Mouse (Mus musculus) embryonic facial prominence, embryonic 10.5 days (tissue): Measurements from ENCODE around the gene Dock4. TPM values are rescaled to one million over a fixed set of nuclear protein-coding genes. Genes with fewer than 3 reads are reported as not detected.

Experiments used
- DNase-seq: peaks from one replicate; pipeline ENCODE4 v3.0.0-alpha.2; 2017; ENCODE audit warnings: low spot score
- H3K27ac ChIP-seq: fragments of 300-500 bp; sonication (generic); replicated peaks from 2 replicates; pipeline ENCODE4 v1.5.1; 2016; ENCODE audit warnings: mild to moderate bottlenecking
- H3K27me3 ChIP-seq: fragments of 300-500 bp; sonication (generic); replicated peaks from 2 replicates; pipeline ENCODE4 v1.6.1; 2016; ENCODE audit warnings: low read depth, mild to moderate bottlenecking; ENCODE audit not compliant: poor library complexity, severe bottlenecking
- H3K36me3 ChIP-seq: fragments of 300-500 bp; sonication (generic); replicated peaks from 2 replicates; pipeline ENCODE4 v1.6.1; 2016; ENCODE audit warnings: mild to moderate bottlenecking, moderate library complexity
- H3K4me1 ChIP-seq: fragments of 300-500 bp; sonication (generic); 2 replicates; pipeline ENCODE4 v1.6.1; 2016
- H3K4me3 ChIP-seq: fragments of 300-500 bp; sonication (generic); 2 replicates; pipeline ENCODE4 v1.5.1; 2016; ENCODE audit warnings: mild to moderate bottlenecking, moderate library complexity
- H3K9me3 ChIP-seq: fragments of 300-500 bp; sonication (generic); 2 replicates; pipeline ENCODE4 v1.6.1; 2016; ENCODE audit warnings: mild to moderate bottlenecking
- WGBS: fragments of 180-500 bp; shearing (Covaris S2); methylation state at CpG from one replicate; pipeline ENCODE4 v1.1.7; 2016; 5-methylcytosine and 5-hydroxymethylcytosine counted together
- polyA plus RNA-seq: library from polyadenylated mRNA; unstranded; fragments of >200 nt; fragmentation: Nextera tagmentation; extraction: Ambion mirVana; gene quantifications from 2 replicates; pipeline ENCODE4 v1.2.1, GENCODE M21; 2016

Dock4 gene
- polyA plus RNA-seq, 1 experiment from 2014 or later, result 19.5 TPM

GRCm38 (mm10) chr12:40535655-40536618, 90.2 kb downstream of the Dock4 start:
- H3K9me3 ChIP-seq, result no peaks in the 10 kb centered on the region
- WGBS, result 84% methylated on average over 9 of the region's 9 CpGs
- no peak for DNase-seq

GRCm38 (mm10) chr12:40537826-40538225, 92.1 kb downstream of the Dock4 start:
- Histone ChIP-seq H3K27me3 (no peaks in the 10 kb centered on the region), H3K36me3 (no peaks in the 10 kb centered on the region), H3K27ac (no peak overlapping the region), H3K4me3 (no peak overlapping the region), H3K4me1 (peaks cover 8% of the 10 kb centered on the region; the same call in 1 of the 2 replicates), H3K9me3 (no peaks in the 10 kb centered on the region)
- DNase-seq, result no peak
- WGBS, result 90% methylated on average over 1 of the region's 1 CpGs

More at GRCm38 (mm10) chr12:40535655-40536618, 90.2 kb downstream of the Dock4 start:
- Histone ChIP-seq H3K4me1 (peaks cover 8% of the 10 kb centered on the region; the same call in 1 of the 2 replicates), H3K27ac (no peak overlapping the region), H3K4me3 (no peak overlapping the region), H3K27me3 (no peaks in the 10 kb centered on the region), H3K36me3 (no peaks in the 10 kb centered on the region)

GRCm38 (mm10) chr12:40538318-40538717, 92.6 kb downstream of the Dock4 start:
- 87% methylated on average over 6 of the region's 6 CpGs for WGBS
- no peak for DNase-seq
- Histone ChIP-seq H3K36me3 (no peaks in the 10 kb centered on the region), H3K9me3 (no peaks in the 10 kb centered on the region), H3K4me3 (no peak overlapping the region), H3K27ac (no peak overlapping the region), H3K27me3 (no peaks in the 10 kb centered on the region), H3K4me1 (peaks cover 8% of the 10 kb centered on the region; the same call in 1 of the 2 replicates)

GRCm38 (mm10) chr12:40538780-40539179, 93.0 kb downstream of the Dock4 start:
- no peaks in the 10 kb centered on the region for H3K9me3 ChIP-seq
- H3K27me3 ChIP-seq, result no peaks in the 10 kb centered on the region
- peaks cover 8% of the 10 kb centered on the region; the same call in 1 of the 2 replicates for H3K4me1 ChIP-seq
- no peaks in the 10 kb centered on the region for H3K36me3 ChIP-seq
- DNase-seq, result no peak
- no peak overlapping the region for H3K4me3 ChIP-seq
- 90% methylated on average over 6 of the region's 6 CpGs for WGBS
- no peak overlapping the region for H3K27ac ChIP-seq

GRCm38 (mm10) chr12:40544273-40544672, 98.5 kb downstream of the Dock4 start:
- Histone ChIP-seq H3K9me3 (no peaks in the 10 kb centered on the region), H3K4me1 (peaks cover 5% of the 10 kb centered on the region; the same call in 1 of the 2 replicates), H3K36me3 (no peaks in the 10 kb centered on the region), H3K27me3 (no peaks in the 10 kb centered on the region), H3K27ac (no peak overlapping the region), H3K4me3 (no peak overlapping the region)
- DNase-seq, result no peak
- WGBS, result 91% methylated on average over 3 of the region's 3 CpGs

GRCm38 (mm10) chr12:40546827-40547226, 101.1 kb downstream of the Dock4 start:
- peaks cover 5% of the 10 kb centered on the region; the same call in 1 of the 2 replicates for H3K4me1 ChIP-seq
- H3K36me3 ChIP-seq, result no peaks in the 10 kb centered on the region
- no peak overlapping the region for H3K4me3 ChIP-seq
- no peaks in the 10 kb centered on the region for H3K27me3 ChIP-seq
- 51% methylated on average over 5 of the region's 5 CpGs for WGBS
- DNase-seq, result no peak
- no peak overlapping the region for H3K27ac ChIP-seq
- H3K9me3 ChIP-seq, result no peaks in the 10 kb centered on the region

GRCm38 (mm10) chr12:40551317-40551716, 105.6 kb downstream of the Dock4 start:
- 92% methylated on average over 3 of the region's 3 CpGs for WGBS
- H3K4me1 ChIP-seq, result peaks cover 5% of the 10 kb centered on the region; the same call in 1 of the 2 replicates
- no peaks in the 10 kb centered on the region for H3K27me3 ChIP-seq
- no peaks in the 10 kb centered on the region for H3K9me3 ChIP-seq
- no peak for DNase-seq
- no peak overlapping the region for H3K4me3 ChIP-seq
- no peak overlapping the region for H3K27ac ChIP-seq
- H3K36me3 ChIP-seq, result no peaks in the 10 kb centered on the region

- WGBS, result 89% methylated on average over 1 of the region's 1 CpGs
- no peaks in the 10 kb centered on the region for H3K36me3 ChIP-seq
- no peak overlapping the region for H3K4me3 ChIP-seq
- H3K9me3 ChIP-seq, result no peaks in the 10 kb centered on the region
- H3K27ac ChIP-seq, result no peak overlapping the region
- H3K27me3 ChIP-seq, result no peaks in the 10 kb centered on the region
- no peak for DNase-seq
- no peaks in the 10 kb centered on the region for H3K4me1 ChIP-seq
These were observed 106.4 kb downstream of the Dock4 start for GRCm38 (mm10) chr12:40552201-40552600.

- DNase-seq, result no peak
- WGBS, result 89% methylated on average over 2 of the region's 2 CpGs
- Histone ChIP-seq H3K4me1 (no peaks in the 10 kb centered on the region), H3K27me3 (no peaks in the 10 kb centered on the region), H3K36me3 (no peaks in the 10 kb centered on the region), H3K4me3 (no peak overlapping the region), H3K9me3 (no peaks in the 10 kb centered on the region), H3K27ac (no peak overlapping the region)
These were observed 108.2 kb downstream of the Dock4 start for GRCm38 (mm10) chr12:40553929-40554328.

GRCm38 (mm10) chr12:40554941-40555511, 109.3 kb downstream of the Dock4 start:
- DNase-seq, result no peak
- 93% methylated on average over 6 of the region's 6 CpGs for WGBS

GRCm38 (mm10) chr12:40558600-40558999, 112.8 kb downstream of the Dock4 start:
- no peaks in the 10 kb centered on the region for H3K9me3 ChIP-seq
- H3K4me3 ChIP-seq, result no peak overlapping the region
- no peaks in the 10 kb centered on the region for H3K36me3 ChIP-seq
- WGBS, result 80% methylated on average over 3 of the region's 3 CpGs
- H3K27me3 ChIP-seq, result no peaks in the 10 kb centered on the region
- no peaks in the 10 kb centered on the region for H3K4me1 ChIP-seq
- no peak for DNase-seq
- no peak overlapping the region for H3K27ac ChIP-seq

More at GRCm38 (mm10) chr12:40554941-40555511, 109.3 kb downstream of the Dock4 start:
- no peaks in the 10 kb centered on the region for H3K9me3 ChIP-seq
- H3K4me1 ChIP-seq, result no peaks in the 10 kb centered on the region
- no peaks in the 10 kb centered on the region for H3K27me3 ChIP-seq
- no peak overlapping the region for H3K27ac ChIP-seq
- no peaks in the 10 kb centered on the region for H3K36me3 ChIP-seq
- no peak overlapping the region for H3K4me3 ChIP-seq

- 88% methylated on average over 11 of the region's 11 CpGs for WGBS
- no peaks in the 10 kb centered on the region for H3K9me3 ChIP-seq
- no peak for DNase-seq
- no peak overlapping the region for H3K4me3 ChIP-seq
- no peaks in the 10 kb centered on the region for H3K36me3 ChIP-seq
- H3K4me1 ChIP-seq, result no peaks in the 10 kb centered on the region
- H3K27ac ChIP-seq, result no peak overlapping the region
- no peaks in the 10 kb centered on the region for H3K27me3 ChIP-seq
These were observed 113.4 kb downstream of the Dock4 start for GRCm38 (mm10) chr12:40559103-40559502.
